Mouse (Mus musculus) gastrocnemius, postnatal 10 days (tissue): ENCODE measurements around the gene Wdr61. TPM values are rescaled to one million over a fixed set of nuclear protein-coding genes. Genes with fewer than 3 reads are reported as not detected.

ENCODE experiments used
- DNase-seq: peaks from one replicate; pipeline ENCODE4 v3.0.0; 2021; ENCODE audit warnings: mixed read lengths
- long read RNA-seq, 2 experiments: library from polyadenylated mRNA; stranded (forward); transcript quantifications; one replicate each; pipeline ENCODE4 v2.0.0; 2021
- total RNA-seq, 2 experiments: library from RNA; stranded (reverse); gene quantifications; 2 replicates each; pipeline ENCODE4 v1.2.3; 2021

Wdr61 gene
- 10 to 100 TPM; 27.6 to 32.0 TPM for total RNA-seq
- long read RNA-seq, experiment 1, transcript Wdr61-201 (11 exons, 1,187 nt): minor isoform, 6 of 37 reads
- long read RNA-seq, experiment 1, transcript Wdr61-203 (11 exons, 1,290 nt): major isoform, 15 of 37 reads
- long read RNA-seq, experiment 1, partial matches to known transcripts: 9 of 37 reads
- long read RNA-seq, experiment 1, other reads (novel, unspliced or antisense): 5 of 37 reads
- long read RNA-seq, experiment 2, transcript Wdr61-203 (11 exons, 1,290 nt): minor isoform, 8 of 26 reads
- long read RNA-seq, experiment 2, transcript Wdr61-201 (11 exons, 1,187 nt): major isoform, 10 of 26 reads
- long read RNA-seq, experiment 2, partial matches to known transcripts: 5 of 26 reads
- long read RNA-seq, experiment 2, other reads (novel, unspliced or antisense): 2 of 26 reads

DNA sequence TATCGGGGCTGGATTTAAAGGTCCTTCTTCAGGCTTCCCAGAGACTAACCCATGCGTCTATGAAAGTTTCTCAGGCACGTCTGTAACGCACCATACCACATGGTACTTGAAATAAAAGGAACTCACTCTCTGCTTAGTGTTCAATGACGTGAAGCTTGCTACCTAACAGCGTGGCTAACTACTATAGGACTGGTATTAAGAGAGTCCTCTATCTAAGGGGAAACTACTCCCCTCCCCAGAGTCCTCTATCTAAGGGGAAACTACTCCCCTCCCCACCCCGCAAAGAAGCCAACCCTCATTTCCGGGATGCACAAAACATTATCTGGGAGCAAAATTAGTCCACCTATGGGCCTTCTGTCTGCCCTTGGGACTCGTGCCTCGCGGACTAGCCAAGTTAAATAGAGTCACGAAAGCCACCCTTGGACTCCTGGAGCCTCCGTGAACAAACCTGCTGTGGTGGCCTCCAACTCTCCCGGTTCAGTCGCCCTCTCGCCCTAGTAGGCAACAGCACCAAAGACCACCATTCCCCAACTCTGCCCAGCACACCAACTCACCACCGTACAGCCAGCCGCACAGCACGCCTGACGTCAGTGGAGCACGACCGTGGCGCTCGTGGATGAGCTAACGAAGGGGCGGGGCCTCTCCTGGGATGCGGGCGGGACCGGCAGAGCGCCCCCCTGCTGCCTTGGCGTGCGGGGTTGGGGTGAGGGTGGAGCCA, at the start of gene Wdr61:
Gene Wdr61, minus strand, starts transcription at position 599 of the 718 bp plus-strand sequence.
- DNase-seq: peak; percentile 98

DNA sequence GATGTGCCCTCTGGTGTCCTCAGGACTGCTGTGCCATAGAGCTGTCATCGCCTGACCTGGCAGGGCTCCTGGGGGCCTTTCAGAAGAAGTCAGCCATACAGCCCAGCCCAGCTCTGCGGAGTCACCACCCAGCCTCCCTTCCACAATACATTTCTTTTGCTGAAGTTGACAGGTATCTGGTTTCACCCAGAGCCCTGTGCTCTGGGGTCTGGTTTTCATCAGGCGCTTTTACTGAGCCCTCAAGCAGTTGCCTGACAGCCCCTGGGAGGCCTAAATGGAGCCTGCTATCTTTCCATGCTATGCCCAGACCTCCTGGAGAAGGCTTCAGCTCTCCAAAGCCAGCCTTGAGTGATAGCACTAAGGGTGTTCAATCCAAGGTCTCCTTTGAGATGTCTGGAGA, 49.7 kb upstream of the Wdr61 start:
- DNase-seq: no peak

DNA sequence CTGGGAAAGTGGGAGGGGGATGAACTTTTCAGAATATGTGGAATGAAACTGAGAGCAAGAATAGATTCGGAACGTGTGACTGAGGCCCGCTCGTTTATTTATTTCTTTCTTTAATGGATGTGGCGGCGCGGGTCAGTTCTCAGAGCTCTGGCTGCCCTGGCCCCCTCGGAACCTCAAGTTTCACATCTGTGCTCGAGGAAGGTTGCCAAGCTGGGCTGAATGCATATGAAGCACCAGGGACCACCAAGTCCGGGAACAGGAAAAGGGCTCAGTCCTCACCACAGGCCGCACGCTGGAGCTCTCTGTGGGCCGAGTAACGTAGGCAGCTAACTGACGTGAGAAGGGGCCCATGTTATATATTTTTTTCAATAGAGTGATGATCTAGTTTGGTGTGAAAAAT, 48.2 kb upstream of the Wdr61 start:
- no peak for DNase-seq

DNA sequence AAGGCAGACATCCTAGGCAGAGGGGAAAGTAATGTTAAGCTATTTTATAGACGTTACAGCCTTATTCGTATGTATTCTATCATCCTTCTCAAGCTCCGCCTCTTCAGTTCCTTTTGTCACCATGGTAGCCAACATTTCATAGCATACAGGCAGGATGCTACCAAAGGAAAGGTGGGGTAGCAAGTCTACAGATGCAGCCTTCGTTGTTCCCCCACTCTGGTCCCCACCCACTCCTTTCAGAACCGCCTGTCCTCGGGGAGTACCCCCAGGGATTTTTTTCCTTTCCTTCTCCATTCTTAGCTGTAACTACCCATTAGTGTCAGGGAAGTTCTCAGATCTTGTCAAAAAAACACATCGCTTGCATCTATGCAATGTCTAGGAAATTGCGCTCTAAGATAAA, 45.0 kb upstream of the Wdr61 start:
- DNase-seq: no peak

DNA sequence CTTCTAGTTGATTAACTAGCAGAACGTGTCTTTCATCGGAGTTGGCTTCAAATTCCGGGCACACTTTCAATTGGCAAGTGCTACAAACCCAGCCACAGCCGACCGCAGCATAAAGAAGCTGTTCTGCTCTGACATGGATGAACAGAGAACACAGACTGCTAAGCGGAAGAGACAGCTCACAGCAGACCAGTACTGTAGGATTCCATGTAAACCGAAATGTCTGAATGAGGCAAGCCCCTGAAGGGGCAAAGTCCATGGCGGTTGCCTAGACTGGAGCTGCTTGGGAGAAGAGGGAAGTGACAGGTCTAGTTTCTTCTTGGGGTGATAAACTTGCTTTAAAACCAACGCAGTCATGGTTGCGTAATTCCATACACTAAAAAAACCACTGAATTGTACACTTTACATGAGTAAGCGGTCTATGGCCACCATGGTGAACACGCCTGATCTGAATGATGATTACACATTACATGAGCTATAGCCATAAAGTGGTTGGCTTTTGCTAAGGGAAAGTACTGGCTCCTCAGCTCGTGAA, 42.2 kb upstream of the Wdr61 start:
- DNase-seq: no peak

DNA sequence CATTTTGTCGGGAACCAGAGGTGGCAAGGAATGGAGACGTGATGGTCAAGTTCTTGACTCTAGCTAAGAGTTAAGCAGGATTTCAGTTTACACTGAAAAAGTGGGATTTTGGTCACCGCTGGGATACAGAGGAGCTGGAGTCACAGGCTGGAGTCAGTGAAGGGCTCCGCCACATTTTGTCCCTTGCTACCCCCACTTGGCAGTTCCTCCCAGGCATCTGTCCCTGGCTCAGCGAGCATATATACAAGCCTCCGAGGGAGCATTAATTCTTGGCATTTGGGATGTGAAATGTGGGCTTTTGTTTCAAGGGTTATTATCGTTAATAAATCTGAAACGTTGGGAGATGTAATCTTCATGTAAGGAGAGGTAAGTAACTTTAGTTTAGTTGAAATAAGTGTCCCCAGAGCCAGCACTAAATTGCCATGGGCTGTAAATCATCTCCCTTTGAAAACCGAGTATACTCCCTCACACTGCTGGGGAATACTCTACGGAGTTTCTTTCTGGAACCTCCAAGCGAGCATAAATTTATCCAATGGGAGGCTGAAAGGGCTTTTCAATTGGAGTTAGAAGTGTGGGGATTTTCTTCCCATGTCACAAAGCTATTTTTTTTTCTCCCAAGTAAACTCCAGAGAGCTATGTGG, 35.9 kb upstream of the Wdr61 start:
- no peak for DNase-seq

DNA sequence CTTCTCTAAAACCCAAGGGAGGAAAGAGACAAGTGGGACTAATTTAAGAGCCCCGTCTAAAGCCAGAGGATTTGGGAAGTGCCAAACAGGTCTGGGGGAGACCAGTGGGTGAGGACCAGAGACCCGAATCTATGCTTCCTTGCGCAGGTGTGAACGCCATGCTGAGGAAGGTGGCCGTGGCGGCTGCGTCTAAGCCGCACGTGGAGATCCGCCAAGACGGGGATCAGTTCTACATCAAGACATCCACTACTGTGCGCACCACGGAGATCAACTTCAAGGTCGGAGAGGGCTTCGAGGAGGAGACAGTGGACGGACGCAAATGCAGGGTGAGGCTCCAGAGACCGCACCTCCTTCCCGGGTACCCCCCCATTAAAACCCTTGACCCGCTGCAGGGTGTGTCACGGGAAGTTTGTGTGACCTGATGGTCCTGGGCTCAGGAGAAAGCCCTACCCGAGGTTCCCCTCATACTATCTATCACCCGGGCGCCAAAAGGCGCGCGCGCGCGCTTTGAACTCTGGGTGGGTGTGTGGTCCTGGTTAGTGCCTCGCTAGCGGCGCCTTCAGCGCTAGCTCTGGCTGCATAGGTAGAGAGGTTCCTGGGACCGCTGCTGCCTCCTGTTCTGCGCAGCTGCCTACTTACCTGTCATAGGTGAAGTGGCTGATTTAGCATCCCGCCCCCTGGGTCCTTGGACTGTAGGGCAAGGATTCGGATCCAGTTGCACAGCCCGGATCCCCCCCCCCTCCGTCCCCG, 31.2 kb upstream of the Wdr61 start:
- DNase-seq: no peak

DNA sequence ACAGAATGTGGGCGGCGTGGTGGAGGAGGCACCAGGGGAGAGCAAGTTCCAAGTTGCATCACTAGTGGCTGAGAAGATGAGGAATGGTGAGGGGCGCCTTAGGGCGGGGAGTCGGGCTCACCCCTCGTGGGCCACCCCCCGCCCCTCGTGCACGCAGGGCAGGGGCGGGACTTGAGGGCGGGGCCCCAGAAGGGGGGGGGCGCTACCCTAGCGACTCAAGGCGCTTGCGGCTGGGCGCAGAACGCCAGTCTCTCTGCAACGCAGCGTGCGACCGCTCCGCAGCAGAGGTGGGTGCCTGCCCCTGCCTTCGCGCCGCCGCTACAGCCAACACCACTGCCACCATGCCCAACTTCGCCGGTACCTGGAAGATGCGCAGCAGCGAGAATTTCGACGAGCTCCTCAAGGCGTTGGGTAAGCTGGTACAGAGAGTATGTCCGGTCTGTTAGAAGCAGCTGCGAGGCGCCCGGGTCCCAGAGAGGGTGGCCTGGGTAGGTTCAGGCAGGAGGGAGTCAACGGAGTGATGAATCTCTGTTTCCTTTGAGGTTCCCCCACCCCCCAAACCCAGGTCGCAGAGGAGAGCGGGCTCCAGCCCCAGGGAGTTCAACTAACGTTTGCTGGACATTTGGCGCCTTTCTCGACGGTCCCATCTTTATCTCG, 30.4 kb upstream of the Wdr61 start, which contains the start of gene Crabp1:
Gene Crabp1, plus strand, starts transcription at position 188 of the 657 bp plus-strand sequence.
- no peak for DNase-seq

DNA sequence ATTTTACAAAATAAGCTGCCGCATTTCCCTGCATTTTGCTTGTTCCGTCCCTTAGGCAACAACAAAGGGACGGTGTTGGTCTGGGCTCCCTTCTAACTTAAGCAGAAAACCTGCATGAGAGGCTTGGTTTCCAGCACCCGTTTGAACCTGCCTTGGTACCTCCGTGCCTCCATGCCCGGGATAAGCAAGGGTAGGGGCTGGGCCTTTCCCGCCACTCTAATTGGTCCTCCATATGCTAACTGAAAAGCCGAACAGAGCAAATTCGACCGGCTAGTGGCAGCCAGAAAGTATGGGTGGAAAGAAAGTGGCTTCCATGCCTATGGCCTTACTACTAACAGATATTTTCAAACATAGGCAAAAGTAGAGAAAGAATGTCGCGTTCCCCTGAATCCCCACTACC, 29.8 kb upstream of the Wdr61 start:
- no peak for DNase-seq

DNA sequence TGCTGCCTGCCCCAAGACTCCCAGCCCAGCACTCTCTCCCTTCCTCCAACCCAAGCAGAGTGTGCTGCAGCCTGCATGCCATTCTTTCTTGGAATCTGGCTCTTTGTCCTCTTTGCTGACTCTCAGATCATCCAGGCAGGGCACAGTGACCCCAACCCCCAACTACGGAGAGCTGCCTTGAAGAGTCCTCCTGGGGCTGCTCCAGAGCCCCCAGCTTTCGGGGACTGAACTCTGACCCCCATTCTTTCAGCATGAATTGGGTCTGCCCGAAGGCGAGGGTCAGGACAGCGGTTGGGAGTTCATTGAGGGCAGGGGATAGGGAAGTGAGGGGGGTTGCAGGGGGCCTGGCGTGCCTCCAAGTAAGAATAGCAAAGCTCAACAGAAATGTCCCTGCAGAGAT, 25.3 kb upstream of the Wdr61 start:
- DNase-seq: no peak

DNA sequence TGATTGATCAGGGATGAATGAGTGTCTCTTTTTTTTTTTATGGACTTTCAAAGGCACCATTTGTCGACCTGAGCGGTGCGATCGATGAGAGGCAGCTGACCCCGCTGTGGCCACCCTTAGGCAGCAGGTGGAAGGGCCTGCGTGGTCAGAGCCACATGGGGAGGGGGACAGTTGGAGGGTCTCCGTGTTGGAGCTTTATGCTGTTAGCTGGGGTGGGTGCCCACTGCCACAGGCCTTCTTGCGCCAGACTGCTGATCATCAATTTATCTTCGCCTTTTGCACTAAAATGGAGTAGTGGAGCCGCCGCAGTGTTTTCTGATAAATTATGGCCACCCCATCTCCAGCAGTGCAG, 18.6 kb upstream of the Wdr61 start:
- no peak for DNase-seq

DNA sequence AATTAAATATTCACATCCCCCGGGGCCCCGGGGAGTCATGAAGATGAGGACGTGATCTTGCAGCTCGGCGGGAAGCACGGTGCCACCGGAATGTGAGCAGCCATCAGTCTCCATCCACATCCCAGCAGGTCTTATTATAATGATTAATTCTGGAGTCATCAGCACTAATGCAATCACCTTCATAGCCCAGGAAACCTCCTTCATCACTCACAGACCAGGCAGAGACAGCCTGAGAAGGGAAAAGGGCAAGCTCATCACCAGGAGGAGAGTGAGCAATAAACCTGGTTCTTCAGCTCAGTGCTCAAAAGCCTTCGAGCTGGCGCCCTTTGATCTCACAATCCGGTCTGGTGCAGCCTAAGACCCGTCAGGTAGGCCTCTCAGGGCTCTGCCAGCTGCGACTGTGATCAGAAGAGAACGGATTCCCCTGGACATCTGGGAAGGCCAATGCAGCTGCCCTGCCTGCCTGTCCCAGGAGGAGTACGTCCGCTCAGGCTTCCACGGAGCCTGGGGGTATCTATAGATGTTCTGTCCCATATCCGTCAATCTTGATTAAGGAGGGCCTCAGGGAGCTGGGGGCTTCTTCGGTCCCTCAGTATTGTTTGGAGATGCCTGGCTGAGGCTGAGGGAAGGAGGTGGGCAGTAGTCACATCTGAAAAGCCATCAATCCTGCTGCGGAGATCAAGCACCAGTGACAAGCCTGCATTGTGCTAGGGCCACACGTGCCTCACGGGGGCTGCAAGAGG, 18.1 kb upstream of the Wdr61 start:
- no peak for DNase-seq

DNA sequence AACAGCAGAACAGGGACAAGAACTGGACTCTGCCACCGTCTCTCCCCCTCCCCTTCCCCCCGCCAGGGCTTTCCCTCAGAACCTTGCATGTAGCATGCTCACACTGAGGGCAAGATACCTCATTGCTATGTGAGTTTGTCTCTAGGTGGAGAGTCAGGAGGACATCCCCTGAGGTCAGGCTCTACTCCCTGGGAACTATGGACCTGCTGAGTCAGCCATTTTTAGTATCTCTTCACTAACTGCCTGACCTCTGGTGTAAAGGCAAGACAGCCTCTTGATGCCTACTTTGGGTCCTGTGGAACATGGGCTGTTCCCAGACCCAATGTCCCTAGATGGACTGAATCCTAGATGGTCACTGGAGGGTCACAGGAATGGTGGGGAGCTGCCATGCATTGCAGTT, 17.4 kb upstream of the Wdr61 start:
- DNase-seq: no peak

DNA sequence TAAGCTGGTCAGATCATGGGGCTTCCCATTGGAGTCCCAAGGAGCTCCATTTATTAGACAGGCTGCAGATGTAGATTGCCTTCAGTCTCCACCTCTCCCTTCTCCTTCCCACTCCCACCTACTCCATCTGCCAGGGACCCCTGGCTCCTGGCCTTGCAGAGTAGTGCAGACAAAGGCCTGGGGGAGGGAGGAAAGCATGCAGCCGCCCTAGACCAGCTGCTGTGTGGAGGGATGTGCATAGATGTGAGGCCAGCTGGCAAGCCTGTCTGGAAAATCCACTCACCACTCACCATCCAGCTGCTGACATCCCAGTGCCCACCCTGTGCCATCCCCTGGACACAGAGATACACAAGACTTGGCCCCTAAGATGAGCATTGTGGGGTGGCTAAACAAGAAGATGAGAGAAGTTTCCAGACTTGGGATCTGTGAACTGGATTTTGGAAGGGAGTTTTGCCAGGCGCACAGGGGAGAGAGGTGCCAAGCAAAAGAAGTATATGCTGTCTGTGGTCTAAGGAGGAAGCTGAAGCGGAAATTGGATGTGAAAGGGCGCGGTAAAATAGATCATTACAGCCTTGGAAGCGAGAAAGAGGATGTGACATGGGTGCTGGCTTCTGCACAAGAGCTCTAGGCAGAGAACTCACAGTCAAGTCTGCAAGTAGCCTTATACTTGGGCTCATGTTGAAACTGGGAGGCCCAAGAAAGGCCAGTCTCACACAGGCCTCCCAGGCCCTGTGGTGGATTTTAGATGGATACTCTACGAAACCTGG, 16.1 kb upstream of the Wdr61 start:
- no peak for DNase-seq

DNA sequence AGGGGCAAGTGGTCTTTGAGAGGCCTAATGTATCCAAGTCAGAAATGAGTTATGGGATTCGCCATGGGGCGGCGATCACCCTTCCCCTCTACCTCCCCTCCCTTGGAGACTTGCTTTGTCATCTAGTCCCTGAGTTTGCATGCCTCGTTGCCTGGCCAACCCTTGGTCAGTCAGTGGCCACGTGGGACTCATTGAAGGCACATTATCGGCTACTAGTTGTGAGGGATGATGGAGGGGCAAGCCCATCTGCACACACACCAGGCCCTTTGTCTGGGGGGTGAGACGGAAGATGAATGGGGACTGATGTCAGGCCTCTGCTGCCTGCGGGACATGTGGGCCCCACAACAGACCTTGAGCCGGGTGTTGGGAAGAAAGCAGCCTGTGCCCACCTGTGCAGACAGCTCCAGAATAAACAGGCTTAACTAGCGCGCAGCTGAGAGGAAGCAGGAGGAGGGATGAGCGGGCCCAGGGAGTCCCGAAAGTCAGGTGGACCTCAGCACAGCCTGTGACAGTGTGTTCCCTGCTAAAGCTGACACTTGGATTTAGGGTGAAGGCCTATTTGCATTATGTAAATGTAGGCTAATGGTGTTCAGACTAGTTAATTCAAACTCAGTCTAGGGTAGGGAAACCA, 11.5 kb upstream of the Wdr61 start:
- DNase-seq: no peak

DNA sequence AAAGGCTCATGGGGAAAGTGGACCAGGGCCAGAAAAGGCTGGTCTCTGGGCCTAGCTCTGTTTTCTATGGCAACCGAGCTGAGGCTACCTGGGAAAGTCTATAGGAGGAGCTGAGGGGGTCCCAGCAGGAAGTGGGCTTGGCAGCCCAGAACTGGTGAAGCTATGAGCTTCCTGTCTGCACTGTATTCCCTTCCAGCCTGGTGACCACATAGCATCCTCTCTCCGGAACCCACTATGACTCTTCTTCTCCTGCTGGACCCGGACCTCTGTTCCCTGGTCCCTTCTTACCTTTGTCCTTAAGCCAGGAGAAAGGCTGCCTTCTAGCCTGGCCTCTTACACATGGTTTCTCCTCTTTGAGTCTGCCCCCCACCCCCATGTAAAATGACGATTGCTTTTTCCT, 9.6 kb upstream of the Wdr61 start:
- no peak for DNase-seq

DNA sequence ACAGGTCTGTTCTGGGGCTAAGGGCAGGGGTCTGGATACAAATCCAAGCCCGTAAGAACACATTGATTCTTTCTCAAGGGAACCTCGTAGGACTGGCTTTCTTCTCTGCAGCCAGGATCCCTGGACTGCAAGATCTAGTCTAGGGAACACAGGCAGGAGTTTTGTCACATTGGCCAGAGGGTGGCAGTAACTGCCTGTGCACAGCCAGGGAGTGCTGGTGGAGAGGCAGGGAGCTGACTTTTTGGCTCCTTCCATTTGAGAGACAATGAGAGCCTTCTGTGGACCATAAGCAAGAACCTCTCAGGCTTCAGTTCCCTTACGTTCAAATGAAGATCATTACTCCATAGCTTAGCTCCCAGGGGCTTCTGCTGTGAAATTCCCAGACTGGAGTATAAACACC, 4.1 kb upstream of the Wdr61 start:
- peak; percentile 48 for DNase-seq

DNA sequence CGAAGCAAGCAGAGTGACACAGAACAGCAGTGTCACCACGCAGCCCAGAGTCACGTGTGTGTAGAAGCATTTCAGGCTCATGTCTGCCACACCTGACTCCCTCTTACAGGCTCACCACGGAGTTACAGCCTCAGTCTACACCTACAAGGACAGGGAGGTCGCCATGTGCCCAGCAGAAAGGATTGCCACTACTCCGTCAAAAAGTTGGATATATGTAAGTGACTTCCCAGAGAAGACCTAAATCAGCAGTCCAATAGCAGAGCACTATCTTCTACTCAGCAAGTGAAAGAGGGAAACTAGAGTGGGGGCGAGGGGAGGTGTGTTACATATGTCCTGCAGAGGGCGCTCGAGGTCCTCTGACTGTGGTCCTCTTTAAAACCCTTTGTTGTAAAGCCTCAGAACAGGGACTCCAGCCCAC, 2.0 kb upstream of the Wdr61 start:
- DNase-seq: peak; percentile 50

DNA sequence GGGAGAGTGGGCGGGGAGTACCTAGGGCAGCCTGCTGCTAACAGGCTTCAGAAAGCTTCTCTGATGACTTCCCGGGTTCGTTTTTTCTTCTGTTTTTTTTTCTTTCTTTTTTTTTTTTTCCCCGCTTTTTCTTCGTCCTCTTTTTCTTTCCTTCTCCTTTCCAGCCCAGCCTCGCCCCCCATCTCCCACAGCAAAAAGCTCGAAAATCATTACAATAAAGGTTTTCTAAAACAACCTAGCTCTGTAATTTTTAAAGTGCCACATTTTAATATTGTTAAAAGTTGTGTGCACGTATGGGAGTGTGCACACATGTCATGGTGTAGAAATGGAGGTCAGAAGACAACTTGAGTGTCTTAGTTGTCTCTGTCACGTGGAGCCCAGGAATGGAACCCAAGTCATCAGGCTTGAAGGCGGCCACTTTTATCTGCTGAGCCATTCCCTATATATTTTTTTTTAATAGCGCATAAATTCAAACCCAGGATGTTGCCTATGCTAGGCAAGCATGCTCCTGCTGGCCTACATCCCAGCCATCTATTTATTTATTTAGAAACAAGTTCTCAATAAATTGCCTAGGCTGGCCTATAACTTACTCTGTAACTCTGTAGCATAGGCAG, 427 bp upstream of the Wdr61 start:
- DNase-seq: no peak
